Mouse (Mus musculus) G1E (cell line): ENCODE measurements around the gene Epsti1. TPM values are rescaled to one million over a fixed set of nuclear protein-coding genes. Genes with fewer than 3 reads are reported as not detected.

Experiments used
- ATAC-seq: 2 replicates; pipeline ENCODE4 v1.8.0; 2016; ENCODE audit warnings: mild to moderate bottlenecking; ENCODE audit not compliant: insufficient number of reproducible peaks, poor library complexity, low FRiP score, severe bottlenecking; ENCODE audit errors: extremely low read depth
- DNase-seq: peaks from one replicate; pipeline ENCODE4 v3.0.0; 2012; ENCODE audit warnings: low spot score
- H3K27me3 ChIP-seq: 2 replicates; pipeline ENCODE4 v1.6.1; 2012; ENCODE audit warnings: mild to moderate bottlenecking, low read length, inconsistent platforms; ENCODE audit not compliant: insufficient read depth
- H3K36me3 ChIP-seq: replicated peaks from 2 replicates; pipeline ENCODE3; 2012; ENCODE audit warnings: mild to moderate bottlenecking, inconsistent platforms
- H3K4me1 ChIP-seq: 2 replicates; pipeline ENCODE4 v1.6.1; 2012; ENCODE audit warnings: low read depth, low read length, inconsistent platforms, mixed read lengths; ENCODE audit not compliant: insufficient read depth
- H3K4me3 ChIP-seq: 2 replicates; pipeline ENCODE4 v1.5.1; 2012; ENCODE audit warnings: low read depth, mild to moderate bottlenecking, inconsistent platforms, low read length, moderate library complexity, mixed read lengths
- H3K9me3 ChIP-seq: replicated peaks from 2 replicates; pipeline ENCODE4 v1.6.1; 2012; ENCODE audit warnings: inconsistent platforms
- CTCF ChIP-seq: IDR thresholded peaks from 2 replicates; pipeline ENCODE4 v1.5.1; 2012; ENCODE audit warnings: low read depth, low read length, inconsistent platforms, mixed read lengths
- GATA1 ChIP-seq: IDR thresholded peaks from 2 replicates; pipeline ENCODE4 v1.6.1; 2012; ENCODE audit warnings: borderline replicate concordance, low read length, inconsistent platforms, mixed read lengths
- GATA2 ChIP-seq: IDR thresholded peaks from 2 replicates; pipeline ENCODE4 v1.6.1; 2012; ENCODE audit warnings: low read depth, low read length, inconsistent platforms, borderline replicate concordance
- POLR2AphosphoS5 ChIP-seq: IDR thresholded peaks from 2 replicates; pipeline ENCODE4 v1.6.1; 2012; ENCODE audit warnings: low read depth, low read length, inconsistent platforms; ENCODE audit not compliant: insufficient replicate concordance
- TAL1 ChIP-seq: conservative IDR thresholded peaks from 2 replicates; pipeline ENCODE4 v1.6.1; 2012; ENCODE audit warnings: low read depth, low read length, inconsistent platforms, mixed read lengths
- polyA plus RNA-seq: library from polyadenylated mRNA; stranded (reverse); fragments of >175 nt; gene quantifications from 2 replicates; pipeline ENCODE4 v1.2.3, GENCODE M21; 2012
- total RNA-seq, 2 experiments: library from RNA; stranded (forward) in 1 of 2; stranded (reverse) in 1 of 2; fragments of 200-1000 nt in 1 of 2; fragments of >200 nt in 1 of 2; fragmentation: Nextera tagmentation in 1 of 2; gene quantifications; 2 replicates each; pipeline ENCODE4 v1.2.3; 2014 to 2017

The Epsti1 gene
- total and polyA plus RNA-seq, 3 experiments: not detected

GRCm38 (mm10) chr14:77942235-77942634, 38.2 kb downstream of the Epsti1 start:
- no peaks in the 10 kb centered on the region for H3K4me1 ChIP-seq
- no peak for TF ChIP-seq CTCF
- TF ChIP-seq POLR2AphosphoS5: no peak
- TF ChIP-seq TAL1: no peak
- TF ChIP-seq GATA2: no peak
- no peak for TF ChIP-seq GATA1
- no peaks in the 10 kb centered on the region for H3K36me3 ChIP-seq
- DNase-seq (no peak), ATAC-seq (no peak)
- no peak overlapping the region for H3K4me3 ChIP-seq
- H3K9me3 ChIP-seq: peaks cover 13% of the 10 kb centered on the region; the same call in 1 of the 2 replicates
- no peaks in the 10 kb centered on the region for H3K27me3 ChIP-seq

GRCm38 (mm10) chr14:77942793-77943558, 38.9 kb downstream of the Epsti1 start:
- no peak overlapping the region for H3K4me3 ChIP-seq
- peaks cover 16% of the 10 kb centered on the region for H3K9me3 ChIP-seq
- DNase-seq (no peak), ATAC-seq (no peak)
- no peaks in the 10 kb centered on the region for H3K27me3 ChIP-seq
- H3K4me1 ChIP-seq: no peaks in the 10 kb centered on the region
- no peaks in the 10 kb centered on the region for H3K36me3 ChIP-seq
- TF ChIP-seq POLR2AphosphoS5 (no peak), GATA1 (no peak), CTCF (no peak), TAL1 (no peak), GATA2 (no peak)

GRCm38 (mm10) chr14:77961741-77962140, 57.7 kb downstream of the Epsti1 start:
- TF ChIP-seq CTCF (no peak), GATA2 (no peak)
- ATAC-seq: no peak
- H3K4me3 ChIP-seq: no peak overlapping the region
- H3K36me3 ChIP-seq: no peaks in the 10 kb centered on the region
- no peaks in the 10 kb centered on the region for H3K4me1 ChIP-seq
- H3K9me3 ChIP-seq: 0 out of 2 replicates have a peak, but pooled peaks cover 13% of the 10 kb centered on the region
- no peaks in the 10 kb centered on the region for H3K27me3 ChIP-seq
- DNase-seq: no peak

GRCm38 (mm10) chr14:77963525-77963924, 59.5 kb downstream of the Epsti1 start:
- Histone ChIP-seq H3K4me3 (no peak overlapping the region), H3K9me3 (0 out of 2 replicates have a peak, but pooled peaks cover 17% of the 10 kb centered on the region), H3K4me1 (no peaks in the 10 kb centered on the region), H3K27me3 (no peaks in the 10 kb centered on the region), H3K36me3 (no peaks in the 10 kb centered on the region)
- ATAC-seq (no peak), DNase-seq (no peak)
- TF ChIP-seq POLR2AphosphoS5: no peak
- TF ChIP-seq GATA1: no peak
- no peak for TF ChIP-seq TAL1
- no peak for TF ChIP-seq CTCF
- no peak for TF ChIP-seq GATA2

GRCm38 (mm10) chr14:77971355-77971754, 67.3 kb downstream of the Epsti1 start:
- DNase-seq (no peak), ATAC-seq (no peak)
- Histone ChIP-seq H3K4me1 (no peaks in the 10 kb centered on the region), H3K27me3 (no peaks in the 10 kb centered on the region), H3K36me3 (no peaks in the 10 kb centered on the region), H3K4me3 (no peak overlapping the region), H3K9me3 (peaks cover 34% of the 10 kb centered on the region)
- no peak for TF ChIP-seq TAL1
- no peak for TF ChIP-seq GATA2
- TF ChIP-seq POLR2AphosphoS5: no peak
- no peak for TF ChIP-seq CTCF
- no peak for TF ChIP-seq GATA1

- H3K4me1 ChIP-seq: no peaks in the 10 kb centered on the region
- H3K4me3 ChIP-seq: no peak overlapping the region
- H3K36me3 ChIP-seq: no peaks in the 10 kb centered on the region
- peaks cover 34% of the 10 kb centered on the region for H3K9me3 ChIP-seq
- DNase-seq (no peak), ATAC-seq (no peak)
- no peaks in the 10 kb centered on the region for H3K27me3 ChIP-seq
- TF ChIP-seq POLR2AphosphoS5: no peak
- TF ChIP-seq CTCF: no peak
Observed at GRCm38 (mm10) chr14:77974221-77974620, 70.2 kb downstream of the Epsti1 start.
